Mouse (Mus musculus) MEL (cell line): ENCODE data around the gene Dera. TPM values are rescaled to one million over a fixed set of nuclear protein-coding genes. Genes with fewer than 3 reads are reported as not detected.

Experiments
- DNase-seq: peaks from one replicate; pipeline ENCODE4 v3.0.0; 2011; ENCODE audit warnings: low read depth, low spot score
- H3K27ac ChIP-seq: 2 replicates; pipeline ENCODE4 v1.5.1; 2012; ENCODE audit warnings: low read depth, mild to moderate bottlenecking, control low read depth, low read length, moderate library complexity; ENCODE audit not compliant: control insufficient read depth
- H3K27me3 ChIP-seq, 2 experiments: fragments of 150-350 bp in 1 of 2; sonication (generic) in 1 of 2; 2 replicates each; pipeline ENCODE4 v1.6.1; 2012; ENCODE audit warnings: low read length in 2 of 2, mild to moderate bottlenecking in 2 of 2, improper control_type of control experiment in 1 of 2, moderate library complexity in 1 of 2; ENCODE audit not compliant: insufficient read depth in 2 of 2, control insufficient read depth in 1 of 2
- H3K36me3 ChIP-seq, 2 experiments: 2 replicates each; pipeline ENCODE4 v1.6.1; 2012 to 2014; ENCODE audit warnings: low read length in 2 of 2, improper control_type of control experiment in 1 of 2, inconsistent platforms in 1 of 2, mild to moderate bottlenecking in 1 of 2; ENCODE audit not compliant: insufficient read depth in 2 of 2, control insufficient read depth in 1 of 2
- H3K4me1 ChIP-seq, 2 experiments: fragments of 150-350 bp in 1 of 2; sonication (generic) in 1 of 2; 2 replicates each; pipeline ENCODE4 v1.6.1; 2012; ENCODE audit warnings: low read length in 2 of 2, improper control_type of control experiment in 1 of 2, mild to moderate bottlenecking in 1 of 2; ENCODE audit not compliant: insufficient read depth in 2 of 2, control insufficient read depth in 1 of 2
- H3K4me3 ChIP-seq, 2 experiments: fragments of 150-350 bp in 1 of 2; sonication (generic) in 1 of 2; 2 replicates each; pipeline ENCODE4 v1.5.1; 2012; ENCODE audit warnings: low read depth in 2 of 2, low read length in 2 of 2, mild to moderate bottlenecking in 2 of 2, moderate library complexity in 2 of 2, control low read depth in 1 of 2, improper control_type of control experiment in 1 of 2; ENCODE audit not compliant: control insufficient read depth in 1 of 2, insufficient read depth in 1 of 2
- H3K79me2 ChIP-seq: 2 replicates; pipeline ENCODE4 v1.6.1; 2012; ENCODE audit warnings: mild to moderate bottlenecking, low read length, moderate library complexity; ENCODE audit not compliant: control insufficient read depth, poor library complexity, insufficient read depth
- H3K9ac ChIP-seq: 2 replicates; pipeline ENCODE4 v1.6.1; 2012; ENCODE audit warnings: low read depth, mild to moderate bottlenecking, control low read depth, low read length, moderate library complexity; ENCODE audit not compliant: control insufficient read depth, poor library complexity, severe bottlenecking
- H3K9me3 ChIP-seq: fragments of 150-350 bp; sonication (generic); replicated peaks from 2 replicates; pipeline ENCODE4 v1.6.1; 2012; ENCODE audit warnings: mild to moderate bottlenecking, low read length, improper control_type of control experiment, moderate library complexity; ENCODE audit not compliant: insufficient read depth
- CHD1 ChIP-seq: IDR thresholded peaks from 2 replicates; pipeline ENCODE4 v1.6.1; 2012; ENCODE audit warnings: low read depth, mild to moderate bottlenecking, inconsistent platforms, low read length, improper control_type of control experiment
- CTCF ChIP-seq, 3 experiments: IDR thresholded peaks in 2 of 3; conservative IDR thresholded peaks in 1 of 3; 2 replicates each; pipeline ENCODE4 v1.5.1; 2011 to 2012; ENCODE audit warnings: low read length in 3 of 3, low read depth in 2 of 3, mild to moderate bottlenecking in 2 of 3, improper control_type of control experiment in 1 of 3, inconsistent platforms in 1 of 3, mixed read lengths in 1 of 3, moderate library complexity in 1 of 3; ENCODE audit not compliant: control insufficient read depth in 1 of 3, insufficient read depth in 1 of 3, poor library complexity in 1 of 3, severe bottlenecking in 1 of 3
- EP300 ChIP-seq, 2 experiments: IDR thresholded peaks; 2 replicates each; pipeline ENCODE4 v1.6.1; 2011; ENCODE audit warnings: improper control_type of control experiment in 2 of 2, low read length in 2 of 2, low read depth in 1 of 2, mild to moderate bottlenecking in 1 of 2
- ETS1 ChIP-seq: IDR thresholded peaks from 2 replicates; pipeline ENCODE4 v1.6.1; 2012; ENCODE audit warnings: low read depth, mild to moderate bottlenecking, inconsistent platforms, low read length, improper control_type of control experiment, moderate library complexity
- HCFC1 ChIP-seq: IDR thresholded peaks from 2 replicates; pipeline ENCODE4 v1.6.1; 2012; ENCODE audit warnings: low read depth, mild to moderate bottlenecking, inconsistent platforms, low read length, improper control_type of control experiment, moderate library complexity
- JUND ChIP-seq: IDR thresholded peaks from 2 replicates; pipeline ENCODE4 v1.6.1; 2011; ENCODE audit warnings: low read depth, mild to moderate bottlenecking, improper control_type of control experiment, low read length
- MAFK ChIP-seq: IDR thresholded peaks from 2 replicates; pipeline ENCODE4 v1.6.1; 2011; ENCODE audit warnings: low read depth, mild to moderate bottlenecking, low read length, improper control_type of control experiment, borderline replicate concordance
- MAX ChIP-seq: IDR thresholded peaks from 2 replicates; pipeline ENCODE4 v1.6.1; 2011; ENCODE audit warnings: low read length, improper control_type of control experiment
- MAZ ChIP-seq: IDR thresholded peaks from 2 replicates; pipeline ENCODE4 v1.6.1; 2012; ENCODE audit warnings: low read depth, mild to moderate bottlenecking, inconsistent platforms, low read length, improper control_type of control experiment
- MXI1 ChIP-seq: IDR thresholded peaks from 2 replicates; pipeline ENCODE4 v1.6.1; 2011; ENCODE audit warnings: mild to moderate bottlenecking, low read depth, low read length, improper control_type of control experiment
- MYB ChIP-seq: IDR thresholded peaks from 2 replicates; pipeline ENCODE4 v1.6.1; 2011; ENCODE audit warnings: mild to moderate bottlenecking, low read depth, low read length, improper control_type of control experiment
- NRF1 ChIP-seq: IDR thresholded peaks from 2 replicates; pipeline ENCODE4 v1.6.1; 2014; ENCODE audit warnings: low read depth, mild to moderate bottlenecking, inconsistent platforms, low read length, improper control_type of control experiment, moderate library complexity; ENCODE audit not compliant: poor library complexity, insufficient read depth, severe bottlenecking
- POLR2AphosphoS5 ChIP-seq: IDR thresholded peaks from 2 replicates; pipeline ENCODE4 v1.6.1; 2012; ENCODE audit warnings: low read depth, borderline replicate concordance, mild to moderate bottlenecking, inconsistent platforms, low read length, moderate library complexity, mixed read lengths
- RAD21 ChIP-seq: IDR thresholded peaks from 2 replicates; pipeline ENCODE4 v1.6.1; 2011; ENCODE audit warnings: mild to moderate bottlenecking, low read depth, low read length, improper control_type of control experiment
- RCOR1 ChIP-seq: IDR thresholded peaks from 2 replicates; pipeline ENCODE4 v1.6.1; 2012; ENCODE audit warnings: low read depth, mild to moderate bottlenecking, inconsistent platforms, low read length, improper control_type of control experiment
- SIN3A ChIP-seq: IDR thresholded peaks from 2 replicates; pipeline ENCODE4 v1.6.1; 2012; ENCODE audit warnings: low read length, improper control_type of control experiment, inconsistent platforms
- SMC3 ChIP-seq: IDR thresholded peaks from 2 replicates; pipeline ENCODE4 v1.6.1; 2011; ENCODE audit warnings: low read depth, low read length, improper control_type of control experiment
- UBTF ChIP-seq: IDR thresholded peaks from 2 replicates; pipeline ENCODE4 v1.6.1; 2012; ENCODE audit warnings: low read depth, mild to moderate bottlenecking, inconsistent platforms, low read length, improper control_type of control experiment, moderate library complexity, borderline replicate concordance; ENCODE audit not compliant: insufficient read depth
- USF1 ChIP-seq: IDR thresholded peaks from 2 replicates; pipeline ENCODE4 v1.6.1; 2014; ENCODE audit warnings: low read depth, mild to moderate bottlenecking, inconsistent platforms, low read length, improper control_type of control experiment, moderate library complexity
- USF2 ChIP-seq, 2 experiments: IDR thresholded peaks; 2 replicates each; pipeline ENCODE4 v1.6.1; 2011 to 2012; ENCODE audit warnings: improper control_type of control experiment in 2 of 2, low read length in 2 of 2, borderline replicate concordance in 1 of 2, inconsistent platforms in 1 of 2, low read depth in 1 of 2, mild to moderate bottlenecking in 1 of 2; ENCODE audit not compliant: insufficient read depth in 1 of 2
- ZKSCAN1 ChIP-seq: IDR thresholded peaks from 2 replicates; pipeline ENCODE4 v1.6.1; 2012; ENCODE audit warnings: low read depth, mild to moderate bottlenecking, inconsistent platforms, low read length, improper control_type of control experiment, moderate library complexity
- ZNF384 ChIP-seq: IDR thresholded peaks from 2 replicates; pipeline ENCODE4 v1.6.1; 2012; ENCODE audit warnings: low read depth, mild to moderate bottlenecking, inconsistent platforms, low read length, improper control_type of control experiment
- polyA plus RNA-seq, 2 experiments: library from polyadenylated mRNA; stranded (reverse) in 1 of 2; unstranded in 1 of 2; fragments of >175 nt in 1 of 2; fragments of >200 nt in 1 of 2; gene quantifications; 2 replicates each; pipeline versions ENCODE4 v1.2.1 to v1.2.4; 2012; ENCODE audit warnings: low replicate concordance in 2 of 2, low read depth in 1 of 2; ENCODE audit not compliant: insufficient read length in 2 of 2, insufficient read depth in 1 of 2, missing spikeins in 1 of 2
- total RNA-seq: library from RNA; depleted of rRNA; stranded (reverse); fragments of 300-350 nt; gene quantifications from 2 replicates; pipeline ENCODE4 v1.2.3, GENCODE M21; 2012

Dera gene
- total and polyA plus RNA-seq, 3 experiments = 39.4 to 56.9 TPM; not detected in 1

GRCm38 (mm10) chr6:137796596-137797567, 42.5 kb downstream of the Dera start:
- Histone ChIP-seq H3K27me3 (no peaks in the 10 kb centered on the region), H3K4me1 (no peaks in the 10 kb centered on the region), H3K79me2 (no peaks in the 10 kb centered on the region), H3K36me3 (peaks cover 0 to 4% of the 10 kb centered on the region in 2 experiments; a peak in 1 of 4 replicates), H3K9ac (no peak overlapping the region), H3K9me3 (no peaks in the 10 kb centered on the region), H3K4me3 (no peak overlapping the region), H3K27ac (no peak overlapping the region)
- no peak for TF ChIP-seq UBTF
- peak; percentile 17 to 64 (median 59); a peak in 5 of 6 replicates for TF ChIP-seq CTCF (IDR thresholded peaks at IDR 0.05 in 2 of 3, conservative IDR thresholded peaks at IDR 0.05 in 1 of 3; ENCODE audit: control insufficient read depth in 1 of 3, insufficient read depth in 1 of 3, low read depth in 2 of 3, low read length in 3 of 3, poor library complexity in 1 of 3, severe bottlenecking in 1 of 3)
- no peak for TF ChIP-seq USF1
- TF ChIP-seq ZNF384 = no peak
- no peak for TF ChIP-seq RCOR1
- TF ChIP-seq USF2 (IDR thresholded peaks at IDR 0.05; ENCODE audit: borderline replicate concordance in 1 of 2, insufficient read depth in 1 of 2, low read depth in 1 of 2, low read length in 2 of 2) = no peak
- TF ChIP-seq RAD21 = peak; percentile 60
- TF ChIP-seq ZKSCAN1 = no peak
- no peak for TF ChIP-seq POLR2AphosphoS5
- no peak for TF ChIP-seq CHD1
- no peak for TF ChIP-seq MAZ
- no peak for TF ChIP-seq SIN3A
- TF ChIP-seq JUND = no peak
- no peak for TF ChIP-seq MYB
- TF ChIP-seq EP300 (IDR thresholded peaks at IDR 0.05; ENCODE audit: low read depth in 1 of 2, low read length in 2 of 2) = no peak
- no peak for TF ChIP-seq HCFC1
- TF ChIP-seq MAFK = no peak
- no peak for TF ChIP-seq ETS1
- no peak for TF ChIP-seq NRF1
- peak; percentile 46 for TF ChIP-seq SMC3
- TF ChIP-seq MAX = no peak
- no peak for TF ChIP-seq MXI1
- peak; percentile 24 for DNase-seq
